ENCODE assay signal across 8 mouse cellular contexts in genomic region chr6:148135769-148136382, GRCm38 (mm10).
DNase-seq lines count a peak whose midpoint lies in the region; ATAC-seq lines count a peak whose summit lies in the region.

No protein-coding gene starts in this region.

- no peak overlapping the region for H3K4me2 ChIP-seq in embryonic facial prominence, embryonic 11.5 days (ENCODE audit: low read depth, low read length)
- 0 out of 2 replicates have a peak overlapping the region, but pooled peaks have one; percentile 8 for H3K4me2 ChIP-seq in liver, embryonic 12.5 days
- no peak overlapping the region for H3K4me2 ChIP-seq in stomach, embryonic 15.5 days

- H3K27me3 ChIP-seq in embryonic facial prominence, embryonic 11.5 days (ENCODE audit: control insufficient read depth, insufficient read depth, low read length): no peaks in the 10 kb centered on the region
- H3K27me3 ChIP-seq in heart, embryonic 10.5 days (ENCODE audit: insufficient read depth, poor library complexity, severe bottlenecking): no peaks in the 10 kb centered on the region
- H3K27me3 ChIP-seq in liver, embryonic 12.5 days (replicated peaks): no peaks in the 10 kb centered on the region
- no peaks in the 10 kb centered on the region for H3K27me3 ChIP-seq in stomach, embryonic 15.5 days (replicated peaks)

- H3K9me3 ChIP-seq in embryonic facial prominence, embryonic 11.5 days (replicated peaks; ENCODE audit: control insufficient read depth, low read length): no peaks in the 10 kb centered on the region
- no peaks in the 10 kb centered on the region for H3K9me3 ChIP-seq in heart, embryonic 10.5 days
- no peaks in the 10 kb centered on the region for H3K9me3 ChIP-seq in liver, embryonic 12.5 days (replicated peaks)
- no peaks in the 10 kb centered on the region for H3K9me3 ChIP-seq in stomach, embryonic 15.5 days

- 0 out of 2 replicates have a peak, but pooled peaks have one; percentile 56 for ATAC-seq in embryonic facial prominence, embryonic 11.5 days (replicated peaks; ENCODE audit: insufficient number of reproducible peaks, low FRiP score, low TSS enrichment, low read depth)
- 0 out of 2 replicates have a peak, but pooled peaks have one; percentile 44 for ATAC-seq in liver, embryonic 12.5 days
- ATAC-seq in stomach, embryonic 15.5 days (ENCODE audit: insufficient read depth, low FRiP score, low read depth): peak; percentile 56; the same call in 1 of the 2 replicates

- no peaks in the 10 kb centered on the region for H3K36me3 ChIP-seq in embryonic facial prominence, embryonic 11.5 days (replicated peaks; ENCODE audit: control insufficient read depth, insufficient read depth, low read depth, low read length)
- no peaks in the 10 kb centered on the region for H3K36me3 ChIP-seq in heart, embryonic 10.5 days
- H3K36me3 ChIP-seq in liver, embryonic 12.5 days: no peaks in the 10 kb centered on the region
- H3K36me3 ChIP-seq in stomach, embryonic 15.5 days: no peaks in the 10 kb centered on the region

- H3K4me3 ChIP-seq in embryonic facial prominence, embryonic 11.5 days (ENCODE audit: low read depth, low read length): no peak overlapping the region
- H3K4me3 ChIP-seq in heart, embryonic 10.5 days: no peak overlapping the region
- no peak overlapping the region for H3K4me3 ChIP-seq in liver, embryonic 12.5 days
- no peak overlapping the region for H3K4me3 ChIP-seq in stomach, embryonic 15.5 days (replicated peaks)

- no peak overlapping the region for H3K9ac ChIP-seq in embryonic facial prominence, embryonic 11.5 days (replicated peaks; ENCODE audit: low read length)
- no peak overlapping the region for H3K9ac ChIP-seq in liver, embryonic 12.5 days
- H3K9ac ChIP-seq in stomach, embryonic 15.5 days: no peak overlapping the region

- DNase-seq in 3134 (ENCODE audit: extremely low read depth, insufficient read length, low spot score): peak; percentile 71
- peak; percentile 79 for DNase-seq in adrenal gland, postnatal 25 days
- peak; percentile 86 for DNase-seq in embryonic facial prominence, embryonic 11.5 days (ENCODE audit: low spot score)
- DNase-seq in heart, embryonic 10.5 days (ENCODE audit: low spot score): peak; percentile 88
- DNase-seq in kidney, postnatal 10 days: peak; percentile 90
- DNase-seq in neural tube, embryonic 10.5 days (ENCODE audit: extremely low spot score, low spot score): peak; percentile 71

- H3K4me1 ChIP-seq in embryonic facial prominence, embryonic 11.5 days (ENCODE audit: control insufficient read depth, insufficient read depth, low read length): no peaks in the 10 kb centered on the region
- no peaks in the 10 kb centered on the region for H3K4me1 ChIP-seq in heart, embryonic 10.5 days
- no peaks in the 10 kb centered on the region for H3K4me1 ChIP-seq in liver, embryonic 12.5 days
- H3K4me1 ChIP-seq in stomach, embryonic 15.5 days: no peaks in the 10 kb centered on the region

- WGBS in embryonic facial prominence, embryonic 11.5 days: 27% methylated on average over 9 of the region's 9 CpGs
- 30% methylated on average over 9 of the region's 9 CpGs for WGBS in heart, embryonic 10.5 days
- 25% methylated on average over 9 of the region's 9 CpGs for WGBS in liver, embryonic 12.5 days (ENCODE audit: insufficient replicate concordance)
- 29% methylated on average over 9 of the region's 9 CpGs for WGBS in stomach, embryonic 15.5 days

- no peak overlapping the region for H3K27ac ChIP-seq in embryonic facial prominence, embryonic 11.5 days (replicated peaks; ENCODE audit: low read depth, low read length)
- no peak overlapping the region for H3K27ac ChIP-seq in heart, embryonic 10.5 days
- no peak overlapping the region for H3K27ac ChIP-seq in liver, embryonic 12.5 days
- H3K27ac ChIP-seq in stomach, embryonic 15.5 days: no peak overlapping the region
